Mouse (Mus musculus) layer of hippocampus, adult 9-10 months (tissue): ENCODE measurements around the gene Plin3.

ENCODE experiments used
- DNase-seq: peaks from one replicate; pipeline ENCODE4 v3.0.0; 2022; ENCODE audit warnings: low spot score

Gene Plin3

GRCm38 (mm10) chr17:56292531-56293222, at the start of gene Plin3:
TSS of gene Plin3 (minus strand) at chr17:56292873.
- DNase-seq = no peak

GRCm38 (mm10) chr17:56340717-56341116, 48.0 kb upstream of the Plin3 start:
- DNase-seq = no peak

GRCm38 (mm10) chr17:56338909-56339308, 46.2 kb upstream of the Plin3 start:
- no peak for DNase-seq

- no peak for DNase-seq
Measured at GRCm38 (mm10) chr17:56337791-56338190, 45.1 kb upstream of the Plin3 start.

GRCm38 (mm10) chr17:56337190-56337589, 44.5 kb upstream of the Plin3 start:
- peak; percentile 51 for DNase-seq

- DNase-seq = no peak
Measured at GRCm38 (mm10) chr17:56332987-56333386, 40.3 kb upstream of the Plin3 start.

GRCm38 (mm10) chr17:56331256-56331655, 38.6 kb upstream of the Plin3 start:
- DNase-seq = no peak

GRCm38 (mm10) chr17:56330345-56330744, 37.7 kb upstream of the Plin3 start:
- no peak for DNase-seq

- no peak for DNase-seq
Measured at GRCm38 (mm10) chr17:56329267-56329666, 36.6 kb upstream of the Plin3 start.

GRCm38 (mm10) chr17:56326153-56327147, 33.8 kb upstream of the Plin3 start:
- DNase-seq = no peak

- DNase-seq = peak; percentile 96
Measured at GRCm38 (mm10) chr17:56325450-56326152, 32.9 kb upstream of the Plin3 start, which contains the start of gene Kdm4b. TSS of gene Kdm4b (plus strand) at chr17:56326062.

GRCm38 (mm10) chr17:56324419-56324818, 31.7 kb upstream of the Plin3 start:
- no peak for DNase-seq

- DNase-seq = no peak
Measured at GRCm38 (mm10) chr17:56309191-56309945, 16.7 kb upstream of the Plin3 start.

- DNase-seq = no peak
Measured at GRCm38 (mm10) chr17:56308088-56308487, 15.4 kb upstream of the Plin3 start.

GRCm38 (mm10) chr17:56305826-56306225, 13.2 kb upstream of the Plin3 start:
- no peak for DNase-seq

GRCm38 (mm10) chr17:56305156-56305555, 12.5 kb upstream of the Plin3 start:
- no peak for DNase-seq

- DNase-seq = no peak
Measured at GRCm38 (mm10) chr17:56304718-56305117, 12.0 kb upstream of the Plin3 start.

GRCm38 (mm10) chr17:56303847-56304586, 11.3 kb upstream of the Plin3 start:
- DNase-seq = peak; percentile 70

- DNase-seq = no peak
Measured at GRCm38 (mm10) chr17:56303160-56303846, 10.6 kb upstream of the Plin3 start, which contains the start of gene Uhrf1. TSS of gene Uhrf1 (plus strand) at chr17:56303321.

- DNase-seq = no peak
Measured at GRCm38 (mm10) chr17:56302363-56302996, 9.8 kb upstream of the Plin3 start.
